Mouse (Mus musculus): ENCODE results near the gene Psmd1.
A peak's percentile ranks its signal among the peaks of the same experiment; 100 is the strongest.

Psmd1 gene

DNA sequence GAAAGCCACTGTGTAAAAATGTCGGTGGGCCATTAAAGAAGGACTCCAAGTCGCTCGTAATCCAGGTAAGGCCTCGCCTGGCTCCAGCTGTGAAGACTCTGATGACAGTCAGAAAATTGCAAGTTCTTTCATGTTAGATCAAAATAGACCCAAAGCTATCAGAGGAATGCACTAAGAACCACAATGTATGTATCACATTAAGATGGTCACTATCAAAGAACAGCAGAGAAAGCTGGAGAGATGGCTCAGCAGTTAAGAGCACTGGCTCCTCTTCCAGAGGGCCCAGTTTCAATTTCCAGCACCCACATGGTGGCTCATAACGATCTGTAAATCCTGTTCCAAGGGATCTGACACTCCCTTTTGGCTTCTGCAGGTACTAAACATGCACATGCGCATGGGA lies 95.9 kb downstream of the Psmd1 start:
- no peak for DNase-seq (ENCODE audit: low spot score)

- DNase-seq (ENCODE audit: low spot score) = no peak
Measured at GRCm38 (mm10) chr1:86160479-86160878, 96.3 kb downstream of the Psmd1 start.

DNA sequence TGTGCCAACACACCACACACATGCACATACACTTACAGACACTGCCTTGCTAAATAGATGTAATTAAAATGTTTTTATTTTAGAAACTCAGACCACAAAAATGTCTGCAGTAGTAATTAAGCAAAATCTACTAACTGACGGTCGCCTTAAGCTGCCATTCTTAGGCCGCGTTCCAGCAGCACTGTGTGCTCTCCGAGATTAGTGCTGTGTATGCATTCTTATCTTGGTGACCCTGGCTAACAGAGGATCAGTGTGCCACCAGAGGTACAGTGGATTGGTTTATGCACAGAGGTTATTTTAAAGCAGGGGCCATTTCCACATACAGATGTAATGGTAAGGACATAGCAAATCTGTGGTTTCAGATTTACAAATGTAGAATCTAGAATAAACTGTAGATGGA lies 96.9 kb downstream of the Psmd1 start:
- no peak for DNase-seq (ENCODE audit: low spot score)

DNA sequence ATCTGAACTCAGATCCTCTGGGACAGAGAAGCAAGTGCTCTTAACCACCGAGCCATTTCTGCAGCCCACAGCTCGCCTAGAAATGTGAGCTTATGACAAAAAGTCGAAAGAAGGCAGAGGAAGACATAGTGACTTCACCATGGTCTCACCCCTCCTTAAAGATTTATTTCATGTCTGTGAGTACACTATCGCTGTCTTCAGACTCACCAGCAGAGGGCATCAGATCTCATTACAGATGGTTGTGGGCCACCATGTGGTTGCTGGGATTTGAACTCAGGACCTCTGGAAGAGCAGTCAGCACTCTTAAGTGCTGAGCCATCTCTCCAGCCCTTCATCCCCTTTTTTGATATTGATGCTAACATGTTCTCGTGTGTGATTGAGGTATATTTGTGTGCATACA lies 110.4 kb downstream of the Psmd1 start:
- no peak for DNase-seq (ENCODE audit: low spot score)

DNA sequence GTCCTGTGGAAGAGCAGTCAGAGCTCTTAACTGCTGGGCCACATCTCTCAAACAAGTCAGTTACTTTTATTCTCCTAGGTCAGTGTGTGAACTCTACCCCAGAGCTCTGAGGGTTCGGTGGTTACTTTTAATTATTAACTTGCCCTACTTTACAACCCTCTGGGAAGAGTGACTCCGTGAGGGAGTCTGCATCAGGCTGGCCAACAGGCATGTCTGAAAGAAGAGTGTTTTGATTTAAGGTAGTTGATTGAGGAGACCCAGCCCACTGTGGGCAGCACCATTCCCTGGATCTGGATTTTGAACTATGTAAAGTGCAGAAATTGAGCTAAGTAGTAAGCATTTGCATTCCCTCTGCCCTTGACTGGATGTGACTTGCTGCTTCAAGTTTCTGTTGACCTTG lies 111.9 kb downstream of the Psmd1 start:
- DNase-seq (ENCODE audit: low spot score) = no peak

- DNase-seq (ENCODE audit: low spot score) = peak; percentile 90
Measured at GRCm38 (mm10) chr1:86178462-86179253, 114.5 kb downstream of the Psmd1 start.

- DNase-seq (ENCODE audit: low spot score) = no peak
Measured at GRCm38 (mm10) chr1:86182004-86182709, 118.0 kb downstream of the Psmd1 start.

DNA sequence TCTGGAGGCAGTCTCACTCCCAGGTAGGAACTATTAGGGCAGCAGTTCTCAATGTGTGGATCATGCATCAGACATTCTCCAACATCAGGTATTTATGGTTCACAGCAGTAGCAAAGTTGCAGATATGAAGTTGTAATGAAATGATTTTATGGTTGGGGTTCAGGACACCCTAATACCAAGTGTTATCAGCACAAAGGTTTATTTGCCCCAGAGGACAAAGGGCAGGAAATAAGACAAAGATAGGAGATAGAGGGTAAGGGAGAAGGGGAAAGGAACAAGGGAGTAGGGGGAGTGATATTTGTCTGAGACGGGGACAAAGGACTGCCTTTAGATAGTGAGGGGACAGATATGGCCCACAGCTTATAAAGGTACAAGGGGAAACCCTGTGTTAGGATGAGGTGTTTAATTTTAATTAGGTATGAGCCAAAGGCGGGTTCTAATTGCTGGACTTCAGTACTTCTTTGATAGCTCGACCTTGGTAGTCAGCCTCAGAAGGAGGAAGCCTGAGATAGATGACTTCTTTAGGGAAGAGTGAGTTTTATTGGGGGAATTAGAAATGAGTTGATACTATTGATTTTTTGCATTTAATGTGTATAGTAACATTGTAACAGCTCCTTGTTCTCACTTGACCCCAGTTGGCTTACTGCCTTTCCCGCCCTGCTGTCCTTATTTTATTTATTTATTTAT lies 119.5 kb downstream of the Psmd1 start:
- DNase-seq (ENCODE audit: low spot score) = no peak

- DNase-seq (ENCODE audit: low spot score) = no peak
Measured at GRCm38 (mm10) chr1:86186762-86187161, 122.6 kb downstream of the Psmd1 start.

DNA sequence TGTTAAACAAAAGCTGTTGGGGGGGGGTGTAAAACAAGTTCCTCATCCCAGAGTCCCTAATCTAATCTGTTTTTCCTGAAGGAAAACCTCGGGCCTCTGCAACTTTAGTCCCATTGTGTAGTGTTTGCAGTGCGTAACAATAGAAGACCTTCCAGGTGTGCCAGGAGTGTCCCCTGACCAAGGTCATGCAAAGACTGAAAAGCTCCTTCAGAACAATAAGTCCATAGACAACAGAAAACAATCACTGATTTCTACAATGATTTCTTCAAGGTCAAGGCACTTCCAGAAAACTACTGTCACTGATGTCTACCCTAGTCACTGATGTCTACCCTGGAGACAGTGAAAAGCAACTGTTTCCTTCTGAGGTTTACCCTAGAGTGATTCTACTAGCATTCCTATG lies 123.7 kb downstream of the Psmd1 start:
- no peak for DNase-seq (ENCODE audit: low spot score)

- no peak for DNase-seq (ENCODE audit: low spot score)
Measured at GRCm38 (mm10) chr1:86188271-86188670, 124.1 kb downstream of the Psmd1 start.
